Mouse (Mus musculus) brain, embryonic 14.5 days (tissue): ENCODE measurements around the gene Rc3h2.

ENCODE experiments used
- CTCF ChIP-seq: fragments of 200-500 bp; IDR thresholded peaks from 2 replicates; pipeline ENCODE4 v1.5.1; 2012; ENCODE audit warnings: inconsistent platforms, mild to moderate bottlenecking, moderate library complexity, borderline replicate concordance; ENCODE audit not compliant: insufficient read depth, insufficient read length; ENCODE audit errors: extremely low read depth
- POLR2A ChIP-seq: fragments of 200-500 bp; IDR thresholded peaks from 2 replicates; pipeline ENCODE4 v1.6.1; 2012; ENCODE audit warnings: mild to moderate bottlenecking, inconsistent platforms, borderline replicate concordance; ENCODE audit not compliant: poor library complexity, insufficient read depth, insufficient read length, severe bottlenecking; ENCODE audit errors: extremely low read depth

GRCm38 (mm10) chr2:37382921-37383320, 39.8 kb downstream of the Rc3h2 start:
- TF ChIP-seq POLR2A (no peak), CTCF (no peak)
